Mouse (Mus musculus) kidney, postnatal 36 days (tissue): ENCODE results near the gene Papss1.

Experiments
- DNase-seq, 2 experiments: peaks; one replicate each; pipeline ENCODE4 v3.0.0; 2021 to 2022; ENCODE audit warnings: mixed read lengths in 2 of 2

Papss1 gene

DNA sequence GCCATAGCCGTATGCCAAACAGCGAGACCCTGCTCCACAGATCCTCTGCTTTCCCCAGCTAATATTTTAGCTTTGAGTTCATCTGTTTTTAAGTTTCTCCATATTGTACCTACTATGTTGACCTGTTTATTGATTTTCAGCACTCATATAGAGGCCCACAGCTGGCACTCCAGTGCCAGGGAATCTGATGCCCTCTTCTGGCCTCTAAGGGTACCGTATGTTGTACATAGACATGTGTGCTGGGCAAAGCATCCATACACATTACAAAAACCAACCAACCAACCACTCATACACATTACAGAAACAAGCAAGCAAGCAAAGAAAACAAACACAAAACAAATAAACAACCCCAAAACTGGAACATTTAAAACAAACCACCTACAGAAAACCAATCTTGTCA lies 22.2 kb downstream of the Papss1 start:
- peak in 1 of 2 experiments; percentile 42 for DNase-seq

DNA sequence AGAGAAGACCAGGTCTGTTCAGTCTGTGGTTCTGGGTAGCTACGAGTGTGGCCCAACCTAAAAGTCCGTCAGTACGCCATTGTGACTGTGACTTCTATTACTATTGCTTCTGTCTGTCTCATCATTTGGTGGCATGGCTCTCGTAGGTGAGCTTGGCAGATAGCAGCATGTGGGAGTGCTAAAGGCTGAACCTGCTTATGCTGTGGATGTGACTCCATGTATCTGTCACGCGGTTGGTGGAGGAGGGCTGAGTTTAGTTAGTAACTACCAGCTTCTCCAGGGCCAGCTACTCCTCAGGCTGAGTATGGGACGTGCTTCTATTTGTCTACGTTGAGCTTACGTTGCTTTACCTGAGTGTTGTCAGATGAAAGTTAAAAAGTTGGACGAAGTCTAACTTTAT lies 23.4 kb downstream of the Papss1 start:
- no peak for DNase-seq

DNA sequence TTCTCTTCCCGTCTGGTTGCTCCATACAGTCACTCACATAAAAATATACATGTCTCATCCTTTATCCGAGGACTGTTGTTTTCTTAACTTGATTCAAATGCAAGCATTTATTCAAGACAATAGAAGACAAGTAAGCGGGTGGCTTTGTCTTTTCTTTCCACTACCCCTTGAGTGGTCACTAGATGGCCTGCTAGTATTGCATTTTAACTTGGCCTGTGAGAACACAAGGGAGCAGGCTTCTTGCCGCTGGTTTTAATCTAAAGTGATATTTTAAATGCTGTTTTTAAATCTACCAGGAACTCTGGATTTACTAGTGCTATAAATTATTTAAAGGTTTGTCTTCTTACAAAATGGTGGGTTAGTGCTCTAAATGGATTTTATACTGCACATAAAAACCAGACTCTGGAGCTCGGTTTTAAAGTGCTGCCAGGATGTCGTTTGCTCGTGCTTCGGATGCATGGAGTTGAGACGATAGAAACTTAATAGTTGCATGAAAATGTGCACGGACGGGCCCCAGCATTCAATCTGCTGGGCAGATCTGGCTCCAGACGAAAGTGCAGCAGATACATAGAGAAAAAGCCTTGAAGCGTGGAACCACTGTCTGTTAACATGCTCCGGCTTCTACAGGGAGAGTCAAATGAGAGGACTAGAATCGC lies 28.7 kb downstream of the Papss1 start:
- DNase-seq = no peak

DNA sequence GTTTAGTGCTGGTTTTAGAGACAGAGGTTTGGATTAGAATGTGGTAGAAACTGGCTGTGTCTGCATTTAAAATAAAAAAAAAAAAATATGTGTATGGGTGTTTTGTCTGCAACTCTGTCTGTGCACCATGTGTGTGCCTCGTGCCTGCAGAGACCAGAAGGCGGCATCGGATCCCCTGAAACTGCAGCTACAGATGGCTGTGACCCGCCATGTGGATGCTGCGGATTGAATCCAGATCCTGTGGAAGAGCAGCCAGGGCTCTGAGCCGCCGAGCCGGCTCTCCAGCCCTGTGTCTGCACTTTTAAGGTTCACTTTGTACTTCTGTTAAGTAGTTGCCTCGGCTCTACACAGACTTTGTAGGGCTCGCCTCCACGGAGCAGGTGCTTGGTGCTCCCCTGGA lies 29.8 kb downstream of the Papss1 start:
- DNase-seq = no peak

DNA sequence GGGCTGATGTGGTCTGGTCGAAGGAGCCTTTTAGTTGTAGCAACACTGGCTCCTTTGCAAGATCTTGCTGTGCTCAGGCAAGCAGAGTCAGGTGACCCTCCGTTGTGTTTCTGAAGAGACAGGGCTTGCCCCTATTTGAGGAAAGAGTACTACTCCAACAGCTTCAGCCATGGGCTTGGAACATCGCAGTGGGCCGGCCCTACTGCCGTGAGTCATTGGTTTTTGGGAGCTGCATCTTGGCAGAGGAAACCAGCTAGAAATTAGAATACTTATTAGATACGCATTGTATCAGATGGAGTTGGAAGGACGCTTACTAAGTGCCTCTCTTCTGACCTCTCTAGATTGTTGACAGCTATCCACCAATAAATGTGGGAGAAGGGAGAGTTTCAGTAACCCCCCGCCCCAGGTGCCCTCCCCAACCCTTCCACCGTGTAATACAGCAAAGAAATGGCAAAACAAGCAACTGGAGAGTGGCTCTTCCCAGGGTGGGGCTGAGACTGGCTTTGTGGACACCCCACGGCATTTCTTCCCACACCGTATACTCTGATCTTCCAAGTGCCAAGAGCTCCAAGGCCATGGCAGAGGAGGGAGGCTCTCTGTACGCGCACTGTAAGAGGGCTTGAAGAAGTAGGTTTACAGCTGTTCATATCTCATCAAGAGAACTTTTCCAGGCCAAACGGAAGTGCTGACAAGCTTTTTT lies 31.1 kb downstream of the Papss1 start:
- DNase-seq = no peak

DNA sequence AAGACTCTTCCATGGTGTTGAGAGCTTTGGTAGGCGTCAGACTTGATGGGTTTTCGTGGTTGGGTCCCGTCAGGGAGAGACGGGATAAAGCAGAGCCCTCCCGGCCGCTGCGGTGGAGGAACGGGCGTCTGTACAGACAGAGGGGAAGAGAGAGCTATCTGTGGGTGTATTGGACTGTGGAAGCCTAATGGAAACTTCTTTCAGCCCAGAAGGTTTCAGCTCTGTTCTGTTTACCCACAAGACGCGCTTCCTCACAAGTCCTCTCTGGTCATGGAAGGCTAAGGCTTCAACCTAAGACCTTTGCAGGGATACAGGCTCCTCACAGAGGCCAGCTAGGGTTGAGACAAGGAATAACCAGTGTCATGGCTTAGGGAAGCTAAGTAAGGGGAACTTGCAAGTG lies 36.2 kb downstream of the Papss1 start:
- DNase-seq = no peak

DNA sequence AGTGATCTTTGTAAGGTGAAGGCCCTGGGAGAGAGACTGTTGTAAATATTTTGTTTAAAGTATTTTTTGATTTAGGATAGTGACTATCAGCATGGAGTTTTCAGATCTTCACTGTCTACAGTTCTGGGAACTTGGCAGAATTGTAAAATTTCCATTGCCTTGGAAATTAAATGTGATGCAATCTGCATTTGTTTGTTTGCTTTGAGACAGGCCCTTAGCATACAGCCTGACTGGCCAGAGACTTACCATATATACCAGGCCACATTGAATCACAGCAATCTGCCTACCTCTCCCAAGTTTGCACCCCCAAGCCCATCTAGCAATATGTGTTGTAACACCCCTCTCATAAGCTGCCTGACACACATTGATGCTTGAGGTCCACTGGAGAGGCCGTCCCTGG lies 36.8 kb downstream of the Papss1 start:
- DNase-seq = no peak

DNA sequence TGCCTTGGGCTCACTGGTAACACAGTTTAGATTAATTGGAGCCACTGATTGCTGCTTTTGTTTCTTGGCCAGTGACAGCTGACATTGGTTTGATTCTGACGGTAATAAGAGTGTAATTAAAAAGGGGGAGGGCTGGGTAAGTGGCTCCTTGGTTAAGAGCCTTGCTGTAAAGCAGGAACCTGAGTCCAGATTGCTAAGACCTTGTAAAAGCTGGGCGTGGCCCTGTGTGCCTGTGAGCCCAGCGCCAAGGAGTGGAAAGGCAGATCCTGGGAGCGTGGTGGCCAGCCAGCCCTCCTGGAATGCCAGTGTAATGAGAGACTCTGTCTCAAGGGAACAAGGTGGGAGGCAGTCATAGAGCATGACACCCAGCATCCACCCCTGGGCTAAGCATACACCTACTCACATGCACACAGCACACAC lies 38.4 kb downstream of the Papss1 start:
- no peak for DNase-seq

DNA sequence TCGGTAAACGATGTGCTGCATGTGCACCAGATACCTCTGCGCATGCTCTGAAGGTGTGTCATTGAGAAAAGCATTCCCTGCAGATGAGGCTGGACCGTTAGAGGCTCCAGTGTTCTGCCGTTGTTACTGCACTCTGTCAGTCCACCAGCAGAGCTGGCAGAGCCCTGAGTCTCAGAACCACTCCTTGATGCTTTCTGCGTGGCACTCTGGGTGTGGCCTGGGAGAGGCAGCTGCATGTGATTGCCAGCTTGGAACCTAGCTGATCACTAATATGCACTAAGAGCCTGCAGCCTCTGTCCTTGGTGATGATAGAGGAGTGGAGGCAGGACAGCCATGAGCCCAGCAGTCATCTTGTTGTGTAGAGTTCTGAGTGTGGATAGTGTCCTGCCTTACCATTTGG lies 43.5 kb downstream of the Papss1 start:
- no peak for DNase-seq

DNA sequence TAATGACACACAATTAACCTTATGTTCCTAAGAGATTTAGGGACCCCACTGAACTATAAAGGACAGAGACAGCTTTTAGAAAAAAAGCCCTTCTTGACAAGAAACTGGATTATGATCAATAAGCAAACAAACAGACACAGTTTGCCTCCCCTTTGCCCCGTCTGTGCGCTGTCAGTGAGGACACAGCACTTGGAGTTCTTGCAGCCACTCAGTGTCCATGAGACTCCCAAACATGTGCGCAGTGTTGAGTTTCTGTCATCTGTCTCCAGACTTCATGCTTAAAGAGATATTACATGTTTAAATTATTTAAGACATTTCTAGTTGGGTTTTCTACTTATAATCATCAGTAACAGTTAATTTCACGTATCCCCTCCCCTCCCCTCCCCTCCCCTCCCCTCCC lies 45.1 kb downstream of the Papss1 start:
- peak in 1 of 2 experiments; percentile 60 for DNase-seq

DNA sequence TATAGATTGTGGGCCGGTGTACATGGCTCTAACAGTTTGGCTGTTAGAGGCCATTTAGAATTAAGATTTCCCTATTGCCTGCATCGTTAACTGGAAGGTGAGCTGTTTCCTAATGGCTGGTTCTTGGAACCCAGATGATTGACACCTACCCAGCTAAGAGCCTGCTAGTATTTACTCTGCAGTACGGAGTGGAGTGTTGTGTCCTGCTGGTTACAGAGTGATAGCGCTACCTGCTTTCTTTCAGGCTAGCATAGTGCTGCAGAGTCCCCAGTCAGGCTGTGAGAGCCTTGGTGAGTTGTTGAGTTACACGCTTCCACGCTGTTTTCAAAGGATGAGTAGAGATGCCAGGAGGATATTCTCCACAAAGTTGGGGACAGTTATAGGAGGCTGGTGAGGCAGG lies 46.0 kb downstream of the Papss1 start:
- no peak for DNase-seq

DNA sequence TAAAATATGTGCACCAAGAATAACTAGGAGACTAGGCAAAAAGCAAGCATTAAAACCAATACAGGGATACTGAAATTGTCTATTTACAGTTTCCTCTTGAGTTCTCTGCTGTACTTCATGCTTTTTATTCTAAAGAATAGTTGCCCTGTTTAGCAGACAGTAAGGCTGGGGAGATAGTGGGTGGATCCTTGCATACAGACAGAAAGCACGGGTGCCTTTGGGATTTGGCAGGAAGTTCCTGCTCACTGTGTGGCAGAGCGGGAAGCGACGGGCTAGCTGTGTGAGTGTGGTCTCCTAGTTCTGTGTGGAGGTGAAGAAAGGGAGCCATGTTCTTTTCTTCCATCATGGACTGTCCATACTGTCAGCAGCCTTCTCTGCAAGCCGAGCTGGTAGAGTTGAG lies 48.3 kb downstream of the Papss1 start:
- no peak for DNase-seq

DNA sequence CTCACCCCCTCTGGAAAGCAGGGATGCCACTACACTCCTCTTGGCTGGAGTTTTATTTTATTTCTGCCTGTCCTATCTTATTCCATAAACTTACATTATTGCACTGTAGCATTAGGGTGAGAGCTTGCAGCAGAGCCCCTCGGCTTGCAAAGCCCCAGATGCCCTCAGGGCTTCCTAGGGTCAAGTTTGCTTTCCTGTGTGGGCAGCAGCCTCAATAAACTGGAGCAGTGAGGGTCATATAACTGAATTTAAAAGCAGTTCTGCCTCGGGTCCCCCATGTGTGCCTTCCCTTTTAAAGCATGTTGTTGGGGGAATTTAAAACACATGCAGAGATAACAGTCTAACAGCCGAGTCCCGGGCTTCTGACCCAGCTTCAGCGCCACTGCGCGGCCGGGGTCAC lies 49.5 kb downstream of the Papss1 start:
- no peak for DNase-seq

DNA sequence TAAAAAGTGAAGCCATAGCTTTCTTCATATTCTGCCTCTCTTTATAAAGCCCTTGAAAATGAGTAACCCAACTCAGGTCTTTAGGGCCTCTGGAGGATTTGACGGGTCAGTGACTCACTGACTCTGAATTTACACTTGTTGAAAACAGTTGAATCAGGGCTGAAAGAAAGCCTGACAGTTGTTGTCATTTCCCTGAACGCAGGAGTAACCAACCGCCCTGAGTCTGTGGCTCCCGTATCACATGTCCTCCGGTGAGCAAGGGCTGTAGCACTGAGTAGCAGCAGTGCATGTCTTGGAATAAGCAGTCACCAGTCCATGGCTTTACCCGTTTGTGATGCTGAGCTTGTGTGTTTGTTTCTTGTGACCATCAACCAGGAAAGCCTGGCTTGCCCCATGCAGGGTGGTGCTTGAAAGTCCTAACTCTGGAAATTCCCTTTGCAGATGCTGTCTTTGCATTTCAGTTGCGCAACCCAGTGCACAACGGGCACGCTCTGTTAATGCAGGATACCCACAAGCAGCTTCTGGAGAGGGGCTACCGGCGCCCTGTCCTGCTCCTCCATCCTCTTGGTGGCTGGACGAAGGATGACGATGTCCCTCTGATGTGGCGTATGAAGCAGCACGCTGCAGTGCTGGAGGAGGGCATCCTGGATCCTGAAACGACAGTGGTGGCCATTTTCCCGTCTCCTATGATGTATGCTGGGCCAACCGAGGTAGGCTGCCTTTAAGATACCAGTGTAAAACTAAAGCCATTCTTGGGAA lies 54.2 kb downstream of the Papss1 start:
- DNase-seq = no peak

DNA sequence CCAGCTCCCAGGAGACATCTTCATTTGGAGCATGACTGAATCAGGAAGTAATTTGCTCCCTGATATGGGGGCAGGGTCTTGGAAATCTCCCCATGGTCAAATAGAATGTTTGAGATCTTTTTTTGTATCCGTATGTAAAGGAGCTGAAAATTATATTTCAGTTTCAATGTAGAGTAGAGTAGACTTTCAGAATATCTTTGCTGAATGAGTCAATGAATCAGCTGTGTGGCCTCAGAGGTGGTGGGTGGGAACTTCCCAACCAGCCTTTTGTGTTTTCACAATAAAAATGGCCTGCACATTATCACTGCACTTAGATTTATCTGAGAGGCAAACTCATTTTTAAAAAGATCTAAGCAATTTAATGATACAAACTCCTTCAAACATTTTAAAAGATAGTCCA lies 58.6 kb downstream of the Papss1 start:
- no peak for DNase-seq

DNA sequence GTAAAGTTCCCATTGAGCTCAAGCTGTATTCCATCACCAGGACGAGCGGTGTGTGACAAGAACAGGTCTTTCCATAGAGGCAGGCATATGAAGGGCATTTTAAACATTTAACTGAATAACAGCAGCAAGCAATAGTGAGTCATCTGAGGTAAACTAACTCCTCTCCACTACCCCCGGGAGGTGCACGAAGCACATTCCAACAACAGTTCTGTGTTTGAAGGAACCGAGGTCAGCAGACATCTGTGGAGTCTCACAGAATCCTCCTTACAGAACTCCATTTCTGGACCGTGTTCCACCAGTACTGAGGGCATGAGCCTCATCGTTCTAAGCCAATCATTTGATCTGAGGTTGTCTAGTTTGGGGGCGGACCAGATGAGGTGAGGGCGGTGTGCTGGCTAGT lies 59.5 kb downstream of the Papss1 start:
- DNase-seq = no peak

DNA sequence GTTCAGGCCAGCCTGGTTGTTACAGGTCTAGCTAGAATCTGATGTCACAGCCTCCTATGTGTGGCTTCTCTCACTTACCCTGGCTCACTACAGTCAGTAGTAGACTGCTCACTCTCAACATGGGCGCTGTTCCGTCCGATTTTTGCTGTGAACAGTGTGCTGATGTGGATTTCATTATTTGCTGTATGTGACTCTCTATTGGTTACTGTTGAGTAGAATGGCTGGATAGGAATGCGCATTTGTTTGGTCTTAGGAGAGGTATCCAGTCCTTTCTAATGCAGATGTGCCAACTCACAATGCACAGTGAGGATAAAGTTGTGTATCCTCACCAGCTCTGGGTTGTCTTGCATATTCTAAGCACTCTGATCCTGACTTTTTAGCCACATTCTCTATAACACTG lies 62.9 kb downstream of the Papss1 start:
- DNase-seq = no peak

DNA sequence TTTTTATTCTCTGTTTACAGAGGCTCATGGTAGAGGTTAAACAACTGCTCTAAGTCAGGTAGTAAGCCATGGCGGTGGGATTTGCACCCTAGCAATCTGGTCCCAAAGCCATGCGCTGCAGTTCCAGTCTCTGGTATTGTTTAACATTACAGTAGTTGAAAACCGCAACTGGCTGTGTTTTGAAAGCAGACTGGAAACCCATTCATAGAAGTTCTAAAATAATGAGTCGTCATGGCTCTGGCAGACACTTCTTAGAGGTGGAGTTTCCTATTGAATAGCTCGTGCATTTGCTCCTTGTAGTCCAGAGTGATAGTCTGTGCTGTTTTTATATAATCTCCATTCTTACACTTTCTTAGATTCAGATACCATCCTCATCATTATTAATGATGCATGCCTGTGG lies 63.7 kb downstream of the Papss1 start:
- DNase-seq = no peak

DNA sequence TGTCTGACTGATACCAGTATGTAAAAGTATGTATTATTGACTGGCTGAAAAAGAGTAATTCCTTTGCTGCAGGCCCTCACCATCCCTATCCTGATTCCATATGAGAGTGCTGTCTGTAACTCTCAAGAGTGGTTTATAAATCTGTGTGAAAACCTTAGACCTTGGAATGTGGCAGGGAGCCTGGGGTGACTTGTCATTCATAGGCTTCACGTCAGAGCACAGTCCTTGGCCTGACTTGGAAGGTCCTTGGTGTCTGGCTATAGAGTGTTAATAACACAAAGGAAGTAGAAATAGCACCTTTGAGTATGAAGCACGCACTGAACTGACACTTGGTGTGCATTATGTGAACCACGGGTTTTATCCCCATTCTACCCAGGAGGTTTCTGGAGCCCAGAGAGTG lies 64.4 kb downstream of the Papss1 start:
- DNase-seq = no peak

DNA sequence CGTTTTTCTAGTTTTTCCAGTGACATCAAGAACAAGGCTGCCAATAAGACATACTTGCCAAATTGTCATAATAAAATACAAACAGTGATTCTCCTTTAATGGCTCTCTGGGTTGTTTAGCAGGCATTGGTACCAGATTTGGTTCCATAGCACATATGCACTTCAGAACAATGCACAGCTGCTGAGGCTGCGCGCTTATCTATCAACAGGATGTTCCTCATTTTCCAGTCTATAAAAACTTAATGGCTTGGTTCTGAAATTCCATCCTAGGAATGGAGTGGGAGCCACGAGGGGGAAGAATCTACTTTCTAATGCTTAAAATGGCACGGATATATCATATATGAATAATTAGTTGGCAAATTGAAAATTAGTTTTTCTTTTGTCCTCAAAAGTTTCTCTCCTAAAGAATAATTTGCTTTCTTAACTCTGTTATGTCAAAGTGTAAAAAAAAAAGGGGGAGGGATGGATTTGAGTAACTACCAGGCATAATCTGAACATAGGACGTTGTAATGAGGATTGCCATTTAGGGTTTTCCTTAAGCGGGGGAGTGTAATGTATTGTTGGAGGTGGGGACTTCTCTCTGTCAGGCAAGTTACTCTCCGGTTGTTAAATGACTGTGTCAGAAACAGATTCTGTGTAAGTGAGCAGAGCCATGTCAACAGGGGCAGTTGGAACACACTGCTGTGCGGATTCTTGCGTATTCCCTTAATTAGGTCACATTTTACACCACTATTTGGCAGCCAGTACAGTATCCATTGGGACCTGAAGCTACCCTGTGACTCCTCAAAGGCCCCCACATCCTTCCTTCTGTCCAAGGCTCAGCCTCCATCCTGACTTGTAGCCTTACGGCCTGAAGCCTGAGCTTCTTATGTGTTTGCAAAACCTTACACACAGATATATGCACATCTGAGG lies 66.1 kb downstream of the Papss1 start:
- no peak for DNase-seq

DNA sequence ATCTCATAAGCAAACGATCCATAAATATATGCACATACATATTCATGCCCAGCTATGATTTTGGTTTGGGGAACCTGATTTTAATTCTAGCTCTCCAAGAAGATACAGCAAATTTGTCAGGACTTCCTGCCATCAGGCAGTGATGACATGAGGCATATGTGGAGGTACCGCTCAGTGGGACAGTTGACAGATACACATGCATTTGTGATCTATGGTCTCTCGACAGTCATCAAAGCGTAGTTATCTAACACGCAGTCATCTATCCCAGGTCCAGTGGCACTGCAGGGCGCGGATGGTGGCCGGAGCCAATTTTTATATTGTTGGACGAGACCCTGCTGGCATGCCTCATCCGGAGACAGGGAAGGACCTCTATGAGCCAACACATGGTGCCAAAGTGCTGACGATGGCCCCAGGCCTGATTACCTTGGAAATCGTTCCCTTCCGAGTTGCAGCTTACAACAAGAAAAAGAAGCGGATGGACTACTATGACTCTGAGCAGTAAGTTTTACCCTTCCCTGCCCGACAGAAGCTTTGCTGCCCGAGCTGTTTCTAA lies 66.8 kb downstream of the Papss1 start:
- DNase-seq = no peak

DNA sequence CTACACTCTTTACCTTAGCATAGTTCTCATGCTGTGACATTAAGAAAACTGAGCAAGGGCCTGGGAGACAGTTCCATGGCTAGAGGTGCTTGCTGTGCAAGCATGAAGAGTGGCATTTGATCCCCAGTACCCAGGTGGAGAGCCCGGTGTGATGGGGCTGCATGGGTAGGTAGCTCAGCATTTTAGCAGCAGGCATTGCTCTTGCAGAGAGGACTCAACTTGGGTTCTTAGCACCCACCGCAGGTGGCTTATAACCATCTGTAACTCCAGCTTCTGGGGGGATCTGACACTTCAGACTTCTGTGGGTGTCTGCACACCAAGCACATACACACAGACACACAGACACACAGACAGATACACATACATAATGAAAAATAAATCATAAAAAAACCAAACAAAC lies 69.5 kb downstream of the Papss1 start:
- DNase-seq = no peak

DNA sequence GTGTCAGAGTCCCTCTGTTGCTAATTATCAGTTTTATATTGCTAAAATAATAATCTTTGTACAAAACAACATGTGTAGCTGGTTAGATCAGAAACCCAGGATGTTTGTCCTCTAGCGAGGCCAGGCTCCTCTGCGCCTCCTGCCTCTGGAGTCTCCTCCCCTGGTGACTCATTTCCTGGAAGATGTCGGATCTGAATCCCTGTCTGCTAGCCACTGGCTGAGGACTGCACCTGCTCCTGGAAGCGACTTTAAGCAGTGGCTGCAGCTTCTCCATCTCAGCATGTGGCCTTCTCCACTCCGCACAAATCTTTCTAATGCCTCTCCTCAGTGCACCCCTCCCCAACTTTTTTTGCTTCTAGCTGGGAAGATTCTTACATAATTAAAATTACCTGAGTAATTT lies 71.6 kb downstream of the Papss1 start:
- DNase-seq = no peak
